Mouse (Mus musculus): Measurements from ENCODE around the gene Lin54.

Lin54 gene

GRCm38 (mm10) chr5:100418861-100419260 is 81.6 kb downstream of the Lin54 start:
- DNase-seq (ENCODE audit: low spot score in 2 of 2): no peak

GRCm38 (mm10) chr5:100418077-100418476 is 82.4 kb downstream of the Lin54 start:
- no peak for DNase-seq (ENCODE audit: low spot score in 2 of 2)

GRCm38 (mm10) chr5:100415761-100416590 is 84.5 kb downstream of the Lin54 start, which contains the start of gene Sec31a:
TSS of gene Sec31a (minus strand) at chr5:100416234.
- peak; percentile 97 for DNase-seq (ENCODE audit: low spot score in 2 of 2)

GRCm38 (mm10) chr5:100414474-100415196 is 85.8 kb downstream of the Lin54 start:
- DNase-seq (ENCODE audit: low spot score in 2 of 2): no peak

GRCm38 (mm10) chr5:100412886-100413285 is 87.6 kb downstream of the Lin54 start:
- DNase-seq (ENCODE audit: low spot score in 2 of 2): no peak

- DNase-seq (ENCODE audit: low spot score in 2 of 2): no peak
These were observed 90.2 kb downstream of the Lin54 start for GRCm38 (mm10) chr5:100410281-100410680.

GRCm38 (mm10) chr5:100408485-100408884 is 92.0 kb downstream of the Lin54 start:
- DNase-seq (ENCODE audit: low spot score in 2 of 2): no peak

- DNase-seq (ENCODE audit: low spot score in 2 of 2): no peak
These were observed 103.7 kb downstream of the Lin54 start for GRCm38 (mm10) chr5:100396753-100397152.

- DNase-seq (ENCODE audit: low spot score in 2 of 2): no peak
These were observed 106.8 kb downstream of the Lin54 start for GRCm38 (mm10) chr5:100393681-100394080.

- DNase-seq (ENCODE audit: low spot score in 2 of 2): no peak
These were observed 107.9 kb downstream of the Lin54 start for GRCm38 (mm10) chr5:100392436-100392955.

Measured in natural killer cell, adult 2 months (primary cell).